Mouse (Mus musculus): ENCODE results near the gene Mfsd10.

Gene Mfsd10

GRCm38 (mm10) chr5:34636481-34637287 lies at the start of gene Mfsd10:
Mfsd10 (minus strand) TSS chr5:34637212.
- peaks cover 2% of the 10 kb centered on the region; the same call in 1 of the 2 replicates for H3K36me3 ChIP-seq (ENCODE audit: control insufficient read depth, insufficient read depth, low read length, poor library complexity, severe bottlenecking)
- no peaks in the 10 kb centered on the region for H3K27me3 ChIP-seq (ENCODE audit: control insufficient read depth, insufficient read depth, low read length, poor library complexity, severe bottlenecking)
- peak; percentile 73 for DNase-seq (ENCODE audit: low read depth, low spot score)

DNA sequence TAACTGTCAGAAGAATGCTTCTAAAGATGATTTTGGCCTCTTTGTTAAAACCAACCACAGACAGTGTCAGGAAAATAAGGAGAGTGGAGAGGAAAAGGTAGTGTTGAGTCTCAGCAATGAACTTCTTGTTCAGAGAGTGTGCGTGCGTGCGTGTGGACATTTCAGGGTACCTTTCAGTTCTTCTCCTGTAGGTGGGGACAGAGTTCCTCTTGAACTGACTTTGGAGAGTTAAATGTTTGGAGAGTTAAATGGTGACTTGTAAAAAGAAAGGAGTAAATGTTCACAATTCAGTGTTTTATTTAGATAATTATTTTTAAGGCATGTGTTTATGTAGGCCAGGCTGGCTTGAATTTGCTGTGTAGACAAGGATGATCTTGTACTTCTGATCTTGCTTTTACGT lies 33.3 kb upstream of the Mfsd10 start:
- peak; percentile 18 for DNase-seq (ENCODE audit: low read depth, low spot score)

DNA sequence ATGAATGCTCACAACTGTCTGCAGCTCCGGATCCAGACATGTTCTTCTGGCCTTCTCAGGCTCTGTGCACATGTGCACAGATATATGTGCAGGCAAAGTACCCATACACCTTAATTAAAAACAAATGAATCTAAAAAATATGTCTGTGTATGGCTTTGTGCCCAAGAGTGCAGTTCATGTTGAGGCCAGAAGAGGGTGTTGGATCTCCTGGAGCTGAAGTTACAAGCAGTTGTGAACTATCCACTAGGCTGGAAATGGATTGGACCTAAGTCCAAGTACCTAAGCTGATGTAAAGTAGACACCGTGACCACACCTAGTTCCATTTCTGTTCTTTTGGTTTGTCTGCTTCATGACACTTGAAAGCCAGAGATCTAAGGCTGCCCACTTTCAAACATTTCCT lies 32.5 kb upstream of the Mfsd10 start:
- DNase-seq (ENCODE audit: low read depth, low spot score), result no peak
- no peaks in the 10 kb centered on the region for H3K36me3 ChIP-seq (ENCODE audit: control insufficient read depth, insufficient read depth, low read length, poor library complexity, severe bottlenecking)
- H3K27me3 ChIP-seq (ENCODE audit: control insufficient read depth, insufficient read depth, low read length, poor library complexity, severe bottlenecking), result no peaks in the 10 kb centered on the region

More for the DNA sequence above, 33.3 kb upstream of the Mfsd10 start:
- no peaks in the 10 kb centered on the region for H3K36me3 ChIP-seq (ENCODE audit: control insufficient read depth, insufficient read depth, low read length, poor library complexity, severe bottlenecking)
- no peaks in the 10 kb centered on the region for H3K27me3 ChIP-seq (ENCODE audit: control insufficient read depth, insufficient read depth, low read length, poor library complexity, severe bottlenecking)

GRCm38 (mm10) chr5:34663231-34663630 lies 26.2 kb upstream of the Mfsd10 start:
- no peak for DNase-seq (ENCODE audit: low read depth, low spot score)
- no peaks in the 10 kb centered on the region for H3K27me3 ChIP-seq (ENCODE audit: control insufficient read depth, insufficient read depth, low read length, poor library complexity, severe bottlenecking)
- no peaks in the 10 kb centered on the region for H3K36me3 ChIP-seq (ENCODE audit: control insufficient read depth, insufficient read depth, low read length, poor library complexity, severe bottlenecking)

DNA sequence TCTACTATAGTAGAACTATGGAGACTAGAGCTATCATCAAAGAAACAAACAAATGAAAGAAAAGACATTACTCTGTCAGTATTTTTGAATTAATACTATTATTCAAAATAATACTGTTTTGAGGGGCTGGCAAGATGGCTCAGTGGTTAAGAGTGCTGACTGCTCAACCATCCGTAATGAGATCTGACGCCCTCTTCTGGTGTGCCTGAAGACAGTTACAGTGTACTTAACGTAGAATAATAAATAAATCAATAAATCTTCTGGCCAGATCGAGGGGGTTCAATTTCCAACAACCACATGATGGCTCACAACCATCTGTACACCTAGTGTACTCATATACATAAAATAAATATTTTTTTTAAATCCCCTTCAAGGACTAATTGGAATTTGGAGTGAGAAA lies 24.9 kb upstream of the Mfsd10 start:
- peaks cover 4% of the 10 kb centered on the region; the same call in 1 of the 2 replicates for H3K36me3 ChIP-seq (ENCODE audit: control insufficient read depth, insufficient read depth, low read length, poor library complexity, severe bottlenecking)
- DNase-seq (ENCODE audit: low read depth, low spot score), result no peak
- H3K27me3 ChIP-seq (ENCODE audit: control insufficient read depth, insufficient read depth, low read length, poor library complexity, severe bottlenecking), result no peaks in the 10 kb centered on the region

- DNase-seq (ENCODE audit: low read depth, low spot score), result no peak
- H3K36me3 ChIP-seq (ENCODE audit: control insufficient read depth, insufficient read depth, low read length, poor library complexity, severe bottlenecking), result peaks cover 4% of the 10 kb centered on the region; the same call in 1 of the 2 replicates
- no peaks in the 10 kb centered on the region for H3K27me3 ChIP-seq (ENCODE audit: control insufficient read depth, insufficient read depth, low read length, poor library complexity, severe bottlenecking)
Measured at GRCm38 (mm10) chr5:34660591-34661130, 23.6 kb upstream of the Mfsd10 start.

DNA sequence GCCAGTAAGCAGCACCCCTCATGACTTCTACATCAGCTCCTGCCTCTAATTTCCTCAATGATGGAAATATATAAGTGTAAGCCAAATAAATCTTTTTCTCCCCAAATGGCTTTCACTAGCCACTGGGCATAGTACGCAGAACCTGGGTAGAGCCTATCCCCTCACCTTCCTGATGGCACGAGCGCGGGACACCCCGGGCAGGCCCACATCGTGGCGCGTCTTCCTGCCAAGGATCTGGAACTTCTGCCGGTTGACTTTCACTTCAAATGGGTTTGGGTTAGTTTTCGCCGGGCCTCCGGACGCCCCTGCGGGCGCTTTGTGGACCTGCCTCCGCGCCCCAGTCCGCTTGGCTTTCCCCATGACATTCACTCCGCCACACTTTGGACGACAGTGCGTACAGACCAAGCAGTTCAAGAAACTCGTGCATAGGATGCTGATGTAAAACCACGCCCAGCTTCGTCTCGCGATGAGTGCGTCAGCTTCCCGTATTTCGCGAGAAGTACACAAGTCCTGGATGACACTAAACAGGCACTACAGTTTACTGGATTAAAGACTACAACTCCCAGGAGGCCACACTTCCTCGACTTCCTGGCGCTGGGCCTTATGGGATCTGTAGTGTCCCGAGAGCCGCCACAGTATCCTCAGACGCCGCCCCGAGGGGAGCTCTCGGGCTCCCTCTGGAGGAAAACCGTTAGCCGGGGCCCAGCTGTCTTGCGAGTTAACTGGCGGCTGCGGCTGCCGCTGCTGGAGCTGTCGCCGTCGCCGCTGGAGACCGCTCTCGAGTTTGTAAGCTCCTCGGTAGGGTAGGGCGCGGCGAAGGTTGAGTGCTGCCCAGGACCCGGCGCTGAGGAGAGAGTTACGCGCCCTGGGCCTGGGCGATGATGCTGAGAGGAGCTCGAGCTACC lies 22.9 kb upstream of the Mfsd10 start, which contains the start of the genes Nop14 and Grk4:
Gene Nop14, minus strand, starts transcription at position 463 of the 905 bp plus-strand sequence.
Gene Grk4, plus strand, starts transcription at position 694 of the 905 bp plus-strand sequence.
- H3K27me3 ChIP-seq (ENCODE audit: control insufficient read depth, insufficient read depth, low read length, poor library complexity, severe bottlenecking), result no peaks in the 10 kb centered on the region
- DNase-seq (ENCODE audit: low read depth, low spot score), result peak; percentile 100
- peaks cover 4% of the 10 kb centered on the region; the same call in 1 of the 2 replicates for H3K36me3 ChIP-seq (ENCODE audit: control insufficient read depth, insufficient read depth, low read length, poor library complexity, severe bottlenecking)

DNA sequence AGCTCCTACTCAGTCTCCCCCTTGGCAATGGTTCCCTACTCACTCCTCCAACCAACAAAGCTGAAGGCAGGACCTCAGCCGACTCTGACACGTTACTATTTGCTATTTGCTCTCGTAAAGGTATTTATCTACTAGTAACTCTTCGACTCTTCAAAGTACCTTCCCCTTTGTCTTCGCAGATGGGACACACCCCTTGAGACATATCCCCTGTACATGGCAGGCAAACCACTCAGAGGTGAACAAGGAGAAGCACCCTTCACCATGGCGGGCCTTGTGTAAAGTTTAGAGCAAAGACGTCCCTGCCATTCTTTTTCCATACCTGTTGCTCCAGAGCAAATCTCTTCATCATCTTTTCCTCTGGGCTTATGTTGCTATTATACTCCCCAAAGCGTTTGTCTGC lies 20.5 kb upstream of the Mfsd10 start:
- Histone ChIP-seq H3K36me3 (ENCODE audit: control insufficient read depth, insufficient read depth, low read length, poor library complexity, severe bottlenecking) (peaks cover 13% of the 10 kb centered on the region), H3K27me3 (ENCODE audit: control insufficient read depth, insufficient read depth, low read length, poor library complexity, severe bottlenecking) (no peaks in the 10 kb centered on the region)
- no peak for DNase-seq (ENCODE audit: low read depth, low spot score)

DNA sequence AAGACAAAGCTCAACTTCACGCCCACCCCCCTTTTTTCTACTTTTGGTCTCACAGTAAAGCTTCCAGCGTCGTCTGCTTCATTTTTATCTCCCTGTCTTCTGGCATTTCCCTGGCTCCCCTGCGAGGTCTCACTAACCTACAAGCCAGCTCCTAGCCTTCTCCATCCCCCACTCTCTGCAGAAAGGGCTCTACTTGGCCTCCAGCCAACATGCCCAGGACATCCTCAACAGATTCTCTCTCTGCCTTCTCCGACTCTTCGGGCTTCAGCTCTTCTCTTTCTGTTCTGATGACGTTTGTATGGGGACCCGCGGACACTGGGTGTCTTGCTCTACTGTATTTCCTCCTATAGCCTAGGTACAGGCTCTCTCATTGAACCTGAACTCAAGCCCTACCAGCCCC lies 17.9 kb upstream of the Mfsd10 start:
- Histone ChIP-seq H3K27me3 (ENCODE audit: control insufficient read depth, insufficient read depth, low read length, poor library complexity, severe bottlenecking) (no peaks in the 10 kb centered on the region), H3K36me3 (ENCODE audit: control insufficient read depth, insufficient read depth, low read length, poor library complexity, severe bottlenecking) (peaks cover 15% of the 10 kb centered on the region)
- DNase-seq (ENCODE audit: low read depth, low spot score), result no peak

DNA sequence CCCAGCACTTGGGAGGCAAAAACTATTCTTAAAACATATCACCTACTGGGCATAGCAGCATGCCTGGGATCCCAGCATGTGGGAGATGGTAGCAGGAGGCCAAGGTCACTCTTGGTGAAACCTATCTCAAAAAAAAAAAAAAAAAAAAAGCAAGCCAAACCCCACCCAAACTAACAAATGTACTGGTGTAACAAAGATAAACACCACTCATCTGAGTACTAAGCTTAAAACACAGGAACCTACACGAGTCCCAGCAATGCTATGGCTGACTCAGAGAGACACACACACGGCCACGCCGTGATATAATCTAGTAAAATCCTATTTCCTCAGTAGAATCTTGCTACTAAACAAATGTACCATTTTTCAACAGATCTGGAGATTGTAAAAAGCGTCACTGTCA lies 15.9 kb upstream of the Mfsd10 start:
- H3K36me3 ChIP-seq (ENCODE audit: control insufficient read depth, insufficient read depth, low read length, poor library complexity, severe bottlenecking), result peaks cover 18% of the 10 kb centered on the region

GRCm38 (mm10) chr5:34647581-34647980 lies 10.6 kb upstream of the Mfsd10 start:
- peak; percentile 87 for DNase-seq (ENCODE audit: low read depth, low spot score)
- no peaks in the 10 kb centered on the region for H3K27me3 ChIP-seq (ENCODE audit: control insufficient read depth, insufficient read depth, low read length, poor library complexity, severe bottlenecking)

More for the DNA sequence above, 15.9 kb upstream of the Mfsd10 start:
- H3K27me3 ChIP-seq (ENCODE audit: control insufficient read depth, insufficient read depth, low read length, poor library complexity, severe bottlenecking), result no peaks in the 10 kb centered on the region
- no peak for DNase-seq (ENCODE audit: low read depth, low spot score)

GRCm38 (mm10) chr5:34642932-34643331 lies 5.9 kb upstream of the Mfsd10 start:
- Histone ChIP-seq H3K27me3 (ENCODE audit: control insufficient read depth, insufficient read depth, low read length, poor library complexity, severe bottlenecking) (no peaks in the 10 kb centered on the region), H3K36me3 (ENCODE audit: control insufficient read depth, insufficient read depth, low read length, poor library complexity, severe bottlenecking) (peaks cover 5% of the 10 kb centered on the region)
- DNase-seq (ENCODE audit: low read depth, low spot score), result peak; percentile 80

More at GRCm38 (mm10) chr5:34647581-34647980, 10.6 kb upstream of the Mfsd10 start:
- H3K36me3 ChIP-seq (ENCODE audit: control insufficient read depth, insufficient read depth, low read length, poor library complexity, severe bottlenecking), result peaks cover 8% of the 10 kb centered on the region

GRCm38 (mm10) chr5:34641991-34642390 lies 5.0 kb upstream of the Mfsd10 start:
- no peak for DNase-seq (ENCODE audit: low read depth, low spot score)
- Histone ChIP-seq H3K36me3 (ENCODE audit: control insufficient read depth, insufficient read depth, low read length, poor library complexity, severe bottlenecking) (peaks cover 5% of the 10 kb centered on the region), H3K27me3 (ENCODE audit: control insufficient read depth, insufficient read depth, low read length, poor library complexity, severe bottlenecking) (no peaks in the 10 kb centered on the region)

GRCm38 (mm10) chr5:34637591-34638156 lies 662 bp upstream of the Mfsd10 start:
- Histone ChIP-seq H3K36me3 (ENCODE audit: control insufficient read depth, insufficient read depth, low read length, poor library complexity, severe bottlenecking) (peaks cover 2% of the 10 kb centered on the region; the same call in 1 of the 2 replicates), H3K27me3 (ENCODE audit: control insufficient read depth, insufficient read depth, low read length, poor library complexity, severe bottlenecking) (no peaks in the 10 kb centered on the region)
- DNase-seq (ENCODE audit: low read depth, low spot score), result no peak

Measured in splenic B cell, adult 2 months (primary cell).